Mouse (Mus musculus) CD4-positive helper T cell, adult 2 months (primary cell): ENCODE measurements at regions not wholly inside any gene's neighbourhood (a gene's known extent, or its start where the extent isn't known, plus 50 kb on each side); places are given as distances from the start of the nearest gene placed in this dataset.

Experiments used
- DNase-seq: peaks from one replicate; pipeline ENCODE4 v3.0.0-alpha.2; 2012; ENCODE audit warnings: low read depth, missing footprints, low spot score

- DNase-seq = no peak
Observed at GRCm38 (mm10) chr13:73141302-73141701, 119.0 kb upstream of the Irx4 start.

GRCm38 (mm10) chr13:73158016-73158415 is 102.3 kb upstream of the Irx4 start:
- DNase-seq = no peak

DNA sequence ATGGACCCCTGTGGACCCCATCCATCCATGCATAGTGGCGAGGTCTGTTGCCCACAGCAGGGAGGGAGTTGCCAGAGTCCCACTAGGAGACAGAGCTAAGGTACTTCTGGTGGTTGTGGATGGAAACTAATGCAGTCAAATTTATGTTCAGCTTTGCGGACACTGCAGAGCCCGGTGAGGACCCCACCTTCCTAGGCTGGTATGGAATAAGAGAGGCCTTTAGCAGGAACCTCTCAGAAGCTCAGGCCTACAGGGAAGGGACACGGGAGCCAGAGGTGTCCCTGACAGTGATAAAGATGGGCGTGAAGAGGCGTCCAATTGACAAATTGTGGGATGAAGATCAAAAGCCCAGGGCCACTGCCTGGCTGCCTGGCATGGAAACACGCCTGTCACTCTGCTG is 100.8 kb upstream of the Irx4 start:
- no peak for DNase-seq

- no peak for DNase-seq
Observed at GRCm38 (mm10) chr13:73159865-73160264, 100.4 kb upstream of the Irx4 start.

GRCm38 (mm10) chr13:73160289-73160688 is 100.0 kb upstream of the Irx4 start:
- DNase-seq = peak; percentile 28

- DNase-seq = no peak
Observed at GRCm38 (mm10) chr13:73170301-73170700, 90.0 kb upstream of the Irx4 start.

DNA sequence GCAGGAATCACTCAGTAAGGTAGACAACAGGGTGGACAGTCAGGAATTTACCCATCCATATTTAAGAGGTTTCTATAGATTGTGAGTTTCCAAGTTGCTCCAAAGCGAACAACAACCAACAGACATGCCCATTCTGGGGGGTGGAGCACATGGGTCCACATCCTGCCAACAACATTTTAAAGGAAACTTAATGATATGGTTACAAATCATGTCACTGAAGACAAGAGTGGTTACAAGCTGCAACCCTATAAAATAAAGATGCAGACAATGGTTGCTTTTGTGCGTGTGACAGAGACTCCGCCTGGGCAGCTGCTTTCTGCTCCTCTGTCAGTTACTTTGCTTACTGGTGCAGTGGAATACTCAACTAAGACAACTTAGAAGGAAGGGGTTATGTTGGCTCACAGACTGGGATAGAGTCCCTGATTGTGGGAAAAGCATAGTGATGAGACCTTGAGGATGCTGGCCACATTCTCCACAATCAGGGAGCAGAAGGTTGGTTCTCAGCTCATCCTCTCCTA is 52.3 kb upstream of the Irx4 start:
- no peak for DNase-seq
